Mouse (Mus musculus) MEL (cell line): ENCODE measurements around the gene Exosc8.

Experiments used
- BHLHE40 ChIP-seq: IDR thresholded peaks from 2 replicates; pipeline ENCODE4 v1.6.1; 2012; ENCODE audit warnings: low read depth, mild to moderate bottlenecking, inconsistent platforms, low read length, improper control_type of control experiment, borderline replicate concordance
- CTCF ChIP-seq, 3 experiments: IDR thresholded peaks in 2 of 3; conservative IDR thresholded peaks in 1 of 3; 2 replicates each; pipeline ENCODE4 v1.5.1; 2011 to 2012; ENCODE audit warnings: low read length in 3 of 3, low read depth in 2 of 3, mild to moderate bottlenecking in 2 of 3, improper control_type of control experiment in 1 of 3, inconsistent platforms in 1 of 3, mixed read lengths in 1 of 3, moderate library complexity in 1 of 3; ENCODE audit not compliant: control insufficient read depth in 1 of 3, insufficient read depth in 1 of 3, poor library complexity in 1 of 3, severe bottlenecking in 1 of 3
- MAZ ChIP-seq: IDR thresholded peaks from 2 replicates; pipeline ENCODE4 v1.6.1; 2012; ENCODE audit warnings: low read depth, mild to moderate bottlenecking, inconsistent platforms, low read length, improper control_type of control experiment
- MXI1 ChIP-seq: IDR thresholded peaks from 2 replicates; pipeline ENCODE4 v1.6.1; 2011; ENCODE audit warnings: mild to moderate bottlenecking, low read depth, low read length, improper control_type of control experiment
- NRF1 ChIP-seq: IDR thresholded peaks from 2 replicates; pipeline ENCODE4 v1.6.1; 2014; ENCODE audit warnings: low read depth, mild to moderate bottlenecking, inconsistent platforms, low read length, improper control_type of control experiment, moderate library complexity; ENCODE audit not compliant: poor library complexity, insufficient read depth, severe bottlenecking
- POLR2A ChIP-seq, 2 experiments: IDR thresholded peaks; 2 replicates each; pipeline ENCODE4 v1.6.1; 2011 to 2012; ENCODE audit warnings: low read length in 2 of 2, mild to moderate bottlenecking in 2 of 2, control low read depth in 1 of 2, improper control_type of control experiment in 1 of 2, low read depth in 1 of 2, moderate library complexity in 1 of 2; ENCODE audit not compliant: control insufficient read depth in 1 of 2, insufficient read depth in 1 of 2, poor library complexity in 1 of 2
- RCOR1 ChIP-seq: IDR thresholded peaks from 2 replicates; pipeline ENCODE4 v1.6.1; 2012; ENCODE audit warnings: low read depth, mild to moderate bottlenecking, inconsistent platforms, low read length, improper control_type of control experiment

DNA sequence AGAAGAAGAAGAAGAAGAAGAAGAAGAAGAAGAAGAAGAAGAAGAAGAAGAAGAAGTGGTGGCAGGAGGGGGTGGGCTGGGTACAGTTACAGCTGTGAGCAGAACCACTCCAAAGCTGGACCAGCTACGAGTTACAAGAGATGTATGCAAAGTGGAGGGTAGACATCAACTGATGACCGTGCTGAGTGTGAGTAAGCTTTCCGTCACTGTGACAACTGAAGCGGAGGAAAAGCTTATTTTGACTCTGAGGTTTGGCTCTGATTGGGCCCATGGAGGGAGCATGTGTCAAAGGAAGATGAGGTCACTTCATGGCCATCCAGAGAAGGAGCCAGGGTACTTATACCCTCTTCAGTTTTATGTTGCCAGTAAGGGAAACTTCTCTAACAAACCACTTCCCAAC is 18.2 kb upstream of the Exosc8 start:
- no peak for TF ChIP-seq RCOR1
- no peak for TF ChIP-seq BHLHE40
- TF ChIP-seq POLR2A (IDR thresholded peaks at IDR 0.05; ENCODE audit: control insufficient read depth in 1 of 2, insufficient read depth in 1 of 2, low read depth in 1 of 2, low read length in 2 of 2, poor library complexity in 1 of 2) = no peak
- no peak for TF ChIP-seq CTCF (IDR thresholded peaks at IDR 0.05 in 2 of 3, conservative IDR thresholded peaks at IDR 0.05 in 1 of 3; ENCODE audit: control insufficient read depth in 1 of 3, insufficient read depth in 1 of 3, low read depth in 2 of 3, low read length in 3 of 3, poor library complexity in 1 of 3, severe bottlenecking in 1 of 3)
- TF ChIP-seq NRF1 = no peak
- no peak for TF ChIP-seq MAZ
- TF ChIP-seq MXI1 = no peak
